Mouse (Mus musculus) brown adipose tissue, adult 24 weeks (tissue): ENCODE data around the gene B230217C12Rik. TPM values are rescaled to one million over a fixed set of nuclear protein-coding genes. Genes with fewer than 3 reads are reported as not detected.

Source experiments
- H3K27ac ChIP-seq: fragments of 200-500 bp; replicated peaks from 2 replicates; pipeline ENCODE4 v1.5.1; 2012; ENCODE audit warnings: low read depth, mild to moderate bottlenecking, low read length
- H3K4me1 ChIP-seq: fragments of 200-500 bp; 2 replicates; pipeline ENCODE4 v1.6.1; 2012; ENCODE audit warnings: low read length, mixed read lengths; ENCODE audit not compliant: control insufficient read depth, insufficient read depth, insufficient read length
- H3K4me3 ChIP-seq: fragments of 200-500 bp; 2 replicates; pipeline ENCODE4 v1.5.1; 2012; ENCODE audit warnings: low read depth, mild to moderate bottlenecking, low read length, moderate library complexity; ENCODE audit not compliant: insufficient read depth
- polyA plus RNA-seq: library from polyadenylated mRNA; stranded (reverse); fragments of >200 nt; gene quantifications from 2 replicates; pipeline ENCODE4 v1.2.4, GENCODE M21; 2012; ENCODE audit not compliant: missing spikeins, insufficient read depth, insufficient read length

The B230217C12Rik gene
- polyA plus RNA-seq, 1 experiment, result 0.59 TPM

- Histone ChIP-seq H3K27ac (peak overlapping the region; percentile 91), H3K4me1 (peaks cover 64% of the 10 kb centered on the region), H3K4me3 (peak overlapping the region; percentile 21; the same call in 1 of the 2 replicates)
Measured at GRCm38 (mm10) chr11:97804841-97805661, 35.5 kb upstream of the B230217C12Rik start.

DNA sequence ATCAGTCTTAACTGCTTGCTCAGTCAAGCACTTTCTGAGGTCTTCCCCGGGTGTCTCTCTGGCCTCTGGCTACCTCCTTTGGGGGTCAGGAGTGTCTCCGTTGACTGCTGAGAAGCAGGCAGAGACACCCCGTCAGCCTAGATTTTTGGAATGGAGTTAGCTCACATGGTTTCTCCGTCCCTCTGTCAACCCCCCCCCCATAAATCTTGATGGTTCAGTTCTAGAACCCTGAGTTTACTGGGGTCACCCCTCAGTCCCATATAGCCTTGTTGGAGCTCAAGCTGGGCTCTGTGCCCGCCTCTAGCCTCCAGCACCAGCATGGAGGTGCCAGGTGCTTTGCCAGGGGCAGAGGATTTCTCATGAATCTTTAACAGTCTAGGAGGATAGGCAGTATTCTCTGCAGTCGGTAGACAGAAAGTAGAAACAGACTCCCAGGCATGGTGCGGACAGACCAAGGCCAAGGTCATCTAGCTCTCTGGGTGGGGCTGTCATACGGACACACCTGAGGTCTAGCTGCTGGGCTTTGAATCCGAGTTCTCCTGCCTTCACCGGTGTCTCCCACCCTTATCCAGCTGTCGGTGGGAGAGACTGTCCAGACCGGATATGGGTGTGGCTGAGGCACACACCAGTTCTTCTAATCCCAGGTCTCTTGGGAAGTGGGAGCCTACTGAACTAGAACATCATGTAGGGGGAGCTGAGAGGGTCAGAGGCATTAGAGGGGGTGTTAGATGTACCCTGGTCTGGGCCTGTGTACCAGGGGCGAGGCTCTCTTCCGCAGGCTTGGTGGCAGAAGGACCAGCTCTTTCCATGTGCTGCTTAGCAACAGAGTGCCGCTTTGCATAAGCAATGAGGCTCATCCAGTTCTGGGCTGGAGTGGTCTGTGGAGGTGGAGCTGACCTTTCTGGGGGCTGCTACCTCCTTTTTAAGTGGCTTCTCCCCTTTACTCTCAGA is 34.6 kb upstream of the B230217C12Rik start:
- Histone ChIP-seq H3K4me1 (peaks cover 71% of the 10 kb centered on the region), H3K27ac (peak overlapping the region; percentile 91), H3K4me3 (peak overlapping the region; percentile 21)

GRCm38 (mm10) chr11:97806613-97806964 is 34.0 kb upstream of the B230217C12Rik start:
- Histone ChIP-seq H3K4me3 (no peak overlapping the region), H3K27ac (peak overlapping the region; percentile 91), H3K4me1 (peaks cover 73% of the 10 kb centered on the region)

- Histone ChIP-seq H3K4me1 (peaks cover 71% of the 10 kb centered on the region), H3K27ac (peak overlapping the region; percentile 91), H3K4me3 (no peak overlapping the region)
Measured at GRCm38 (mm10) chr11:97807626-97808025, 33.0 kb upstream of the B230217C12Rik start.

GRCm38 (mm10) chr11:97808093-97808492 is 32.5 kb upstream of the B230217C12Rik start:
- Histone ChIP-seq H3K27ac (peak overlapping the region; percentile 91), H3K4me3 (peak overlapping the region; percentile 6; the same call in 1 of the 2 replicates), H3K4me1 (peaks cover 76% of the 10 kb centered on the region)

DNA sequence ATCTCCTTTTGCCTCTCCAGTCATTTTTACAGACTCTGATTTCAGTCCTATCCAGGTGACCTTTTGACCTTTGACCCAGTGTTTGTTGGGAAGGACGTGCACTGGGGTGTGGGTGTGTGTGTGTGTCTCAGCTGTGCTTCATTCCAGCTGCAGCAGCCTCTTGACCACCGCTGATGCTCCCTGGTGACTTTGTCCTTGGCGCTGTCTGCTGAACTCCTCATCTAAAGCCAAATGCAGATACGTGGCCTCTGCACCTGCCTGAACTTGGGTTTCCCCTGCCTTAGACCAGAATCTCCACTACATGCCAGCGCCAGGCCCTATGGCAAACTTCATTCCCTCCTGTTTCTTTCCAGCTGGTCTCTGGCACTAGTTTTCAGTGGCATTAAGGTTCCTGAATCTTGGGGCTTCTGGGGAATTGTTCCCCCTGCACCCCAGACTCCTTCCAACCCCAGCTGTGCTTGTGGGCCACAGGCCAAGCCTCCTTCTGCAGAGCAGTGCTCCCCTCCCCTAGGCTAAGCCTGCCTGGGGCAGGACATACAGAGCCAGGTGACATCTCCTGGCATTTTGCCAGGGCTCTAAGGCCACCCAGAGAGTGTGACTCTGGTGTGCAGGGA is 31.9 kb upstream of the B230217C12Rik start:
- Histone ChIP-seq H3K4me1 (peaks cover 82% of the 10 kb centered on the region), H3K27ac (peak overlapping the region; percentile 86), H3K4me3 (peak overlapping the region; percentile 6; the same call in 1 of the 2 replicates)

GRCm38 (mm10) chr11:97809235-97810121 is 31.1 kb upstream of the B230217C12Rik start:
- Histone ChIP-seq H3K27ac (peak overlapping the region; percentile 86), H3K4me3 (no peak overlapping the region)

GRCm38 (mm10) chr11:97810356-97810755 is 30.2 kb upstream of the B230217C12Rik start:
- Histone ChIP-seq H3K4me3 (no peak overlapping the region), H3K4me1 (peaks cover 87% of the 10 kb centered on the region), H3K27ac (peak overlapping the region; percentile 39)

More at GRCm38 (mm10) chr11:97809235-97810121, 31.1 kb upstream of the B230217C12Rik start:
- peaks cover 85% of the 10 kb centered on the region for H3K4me1 ChIP-seq

DNA sequence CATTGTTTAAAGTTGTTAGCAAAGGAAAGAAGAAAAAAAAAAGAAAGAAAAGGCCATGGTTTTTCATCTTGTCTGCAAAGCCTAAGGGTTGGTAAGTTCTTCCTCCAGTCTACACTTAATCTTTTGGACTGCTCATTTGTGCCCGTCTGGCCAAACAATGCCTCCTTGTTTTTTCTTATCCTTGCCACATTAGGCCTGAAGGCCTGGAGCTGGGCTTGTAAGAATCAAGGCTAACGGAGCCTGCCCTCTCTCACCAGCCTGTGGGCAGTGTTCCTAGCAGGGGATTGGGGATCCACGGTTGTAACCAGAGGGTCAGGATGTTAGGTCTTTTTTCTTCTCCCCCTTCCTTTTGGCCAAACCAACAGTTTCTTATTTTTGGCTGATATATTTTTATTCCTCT is 29.6 kb upstream of the B230217C12Rik start:
- H3K4me3 ChIP-seq, result no peak overlapping the region
- peaks cover 87% of the 10 kb centered on the region for H3K4me1 ChIP-seq
- peak overlapping the region; percentile 39; the same call in 1 of the 2 replicates for H3K27ac ChIP-seq

DNA sequence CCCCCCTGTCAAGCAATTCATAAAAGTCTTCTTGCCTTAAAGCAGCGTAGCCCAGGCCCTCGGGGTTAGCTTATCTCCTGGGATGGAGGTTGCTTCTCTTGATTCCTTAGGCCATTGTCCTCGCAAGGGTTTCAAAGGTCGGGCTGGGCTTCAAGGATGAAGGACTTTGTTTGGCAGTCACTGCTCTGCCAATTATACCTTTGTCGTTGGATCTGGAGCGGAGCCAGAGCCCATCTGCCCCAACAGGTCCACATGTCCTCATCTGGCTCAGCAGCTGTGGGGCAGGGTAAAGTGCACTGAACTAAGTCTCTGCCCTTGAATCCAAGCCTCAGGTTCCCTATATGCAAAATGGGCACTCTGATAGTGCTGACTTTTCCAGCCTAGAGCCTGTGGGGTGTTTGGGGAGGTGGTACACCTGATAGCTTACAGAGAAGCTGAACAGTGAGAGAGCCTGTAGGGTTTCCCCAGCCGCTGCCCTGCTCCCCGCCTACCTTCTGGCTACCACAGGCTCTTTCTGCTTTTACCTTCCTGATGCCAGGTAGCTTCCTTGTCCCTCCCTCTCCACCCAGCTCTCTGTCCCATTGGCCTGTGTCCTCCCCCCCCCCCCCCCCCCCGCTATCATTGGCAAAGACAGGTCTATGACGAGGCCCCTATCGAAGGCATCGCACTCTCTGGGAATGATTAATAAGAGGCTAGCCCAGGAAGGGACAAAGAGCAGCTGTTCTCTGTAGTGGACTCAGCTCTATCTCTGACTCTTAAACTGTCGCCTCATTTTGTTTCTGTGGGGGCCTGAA is 28.8 kb upstream of the B230217C12Rik start:
- H3K4me3 ChIP-seq, result no peak overlapping the region
- H3K27ac ChIP-seq, result peak overlapping the region; percentile 16; the same call in 1 of the 2 replicates
- peaks cover 87% of the 10 kb centered on the region for H3K4me1 ChIP-seq

GRCm38 (mm10) chr11:97812491-97812921 is 28.1 kb upstream of the B230217C12Rik start:
- H3K27ac ChIP-seq, result no peak overlapping the region
- H3K4me3 ChIP-seq, result no peak overlapping the region
- peaks cover 88% of the 10 kb centered on the region for H3K4me1 ChIP-seq

- peaks cover 90% of the 10 kb centered on the region for H3K4me1 ChIP-seq
- H3K27ac ChIP-seq, result 0 out of 2 replicates have a peak overlapping the region, but pooled peaks have one; percentile 1
- no peak overlapping the region for H3K4me3 ChIP-seq
Measured at GRCm38 (mm10) chr11:97813085-97813484, 27.5 kb upstream of the B230217C12Rik start.

DNA sequence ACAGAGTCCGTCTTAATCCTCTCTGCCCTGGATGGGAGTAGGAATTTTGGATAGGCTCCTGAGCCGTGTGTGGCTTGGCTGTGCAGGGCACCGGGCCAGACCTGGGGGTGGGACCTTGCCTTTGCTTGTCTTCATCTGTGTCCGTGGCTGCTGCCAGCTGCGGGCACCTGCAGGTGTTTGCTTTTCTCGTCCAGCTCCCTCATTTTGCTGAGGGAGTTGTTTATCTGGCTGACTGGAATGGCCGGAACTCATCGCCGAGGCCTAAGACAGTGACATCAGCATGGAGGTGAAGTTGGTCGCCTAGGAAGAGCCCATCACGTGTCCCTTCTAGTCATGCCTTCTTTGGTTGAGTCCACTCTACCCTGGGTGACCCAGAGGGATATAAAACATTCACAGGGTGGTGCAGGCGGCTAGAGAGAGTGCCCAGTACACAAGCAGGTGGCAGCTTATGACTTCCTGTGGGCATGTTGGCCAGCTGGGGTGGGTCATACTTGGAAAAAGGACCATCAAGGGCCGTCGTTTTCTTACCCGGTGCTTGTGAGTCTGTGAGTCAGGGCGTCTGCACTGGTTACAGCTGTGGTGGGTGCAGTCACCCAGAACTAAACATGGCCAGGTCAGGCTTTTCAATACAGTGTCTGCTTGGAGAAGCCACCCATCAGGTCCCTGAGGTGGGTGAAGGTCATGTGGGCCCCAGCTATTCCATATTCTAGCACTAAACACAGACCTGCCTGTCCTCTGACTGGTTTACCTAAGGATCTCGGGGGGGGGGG is 26.6 kb upstream of the B230217C12Rik start:
- Histone ChIP-seq H3K4me1 (peaks cover 90% of the 10 kb centered on the region), H3K4me3 (no peak overlapping the region), H3K27ac (no peak overlapping the region; the same call in 1 of the 2 replicates)
